Mouse (Mus musculus): ENCODE data around the gene Zfc3h1. TPM values are rescaled to one million over a fixed set of nuclear protein-coding genes. Genes with fewer than 3 reads are reported as not detected.

Gene Zfc3h1
- polyA plus RNA-seq, 1 experiment from 2014 or later = 20.3 TPM

GRCm38 (mm10) chr10:115467985-115468384 lies 83.2 kb downstream of the Zfc3h1 start:
- Histone ChIP-seq H3K36me3 (no peaks in the 10 kb centered on the region), H3K9me3 (no peaks in the 10 kb centered on the region), H3K4me3 (no peak overlapping the region), H3K4me2 (no peak overlapping the region), H3K4me1 (replicated peaks) (no peaks in the 10 kb centered on the region; the same call in 1 of the 2 replicates), H3K27me3 (0 out of 2 replicates have a peak, but pooled peaks cover 2% of the 10 kb centered on the region), H3K9ac (no peak overlapping the region), H3K27ac (no peak overlapping the region)
- ATAC-seq (ENCODE audit: low FRiP score) = no peak
- WGBS = 81% methylated on average over 8 of the region's 8 CpGs

- 35% methylated on average over 7 of the region's 7 CpGs for WGBS
- H3K36me3 ChIP-seq = no peaks in the 10 kb centered on the region
- H3K9me3 ChIP-seq = no peaks in the 10 kb centered on the region
- peak; percentile 33; the same call in 1 of the 2 replicates for ATAC-seq (ENCODE audit: low FRiP score)
- H3K9ac ChIP-seq = no peak overlapping the region
- no peaks in the 10 kb centered on the region; the same call in 1 of the 2 replicates for H3K4me1 ChIP-seq (replicated peaks)
- 0 out of 2 replicates have a peak, but pooled peaks cover 2% of the 10 kb centered on the region for H3K27me3 ChIP-seq
- peak overlapping the region; percentile 8; the same call in 1 of the 2 replicates for H3K27ac ChIP-seq
- H3K4me2 ChIP-seq = no peak overlapping the region
- no peak overlapping the region for H3K4me3 ChIP-seq
Measured at GRCm38 (mm10) chr10:115468632-115469031, 83.9 kb downstream of the Zfc3h1 start.

GRCm38 (mm10) chr10:115469040-115469439 lies 84.3 kb downstream of the Zfc3h1 start:
- no peaks in the 10 kb centered on the region for H3K36me3 ChIP-seq
- no peak overlapping the region for H3K4me2 ChIP-seq
- no peak overlapping the region for H3K4me3 ChIP-seq
- 0 out of 2 replicates have a peak, but pooled peaks cover 2% of the 10 kb centered on the region for H3K27me3 ChIP-seq
- peak overlapping the region; percentile 8; the same call in 1 of the 2 replicates for H3K27ac ChIP-seq
- H3K9me3 ChIP-seq = no peaks in the 10 kb centered on the region
- peak; percentile 93 for ATAC-seq (ENCODE audit: low FRiP score)
- H3K4me1 ChIP-seq (replicated peaks) = no peaks in the 10 kb centered on the region; the same call in 1 of the 2 replicates
- H3K9ac ChIP-seq = no peak overlapping the region
- WGBS = 8% methylated on average over 7 of the region's 7 CpGs

GRCm38 (mm10) chr10:115470621-115471334 lies 86.0 kb downstream of the Zfc3h1 start:
- 0 out of 2 replicates have a peak, but pooled peaks cover 2% of the 10 kb centered on the region for H3K27me3 ChIP-seq
- no peaks in the 10 kb centered on the region for H3K36me3 ChIP-seq
- H3K4me2 ChIP-seq = peak overlapping the region; percentile 48
- peak overlapping the region; percentile 71 for H3K27ac ChIP-seq
- 33% methylated on average over 17 of the region's 17 CpGs for WGBS
- peak overlapping the region; percentile 36; the same call in 1 of the 2 replicates for H3K9ac ChIP-seq
- peak overlapping the region; percentile 33 for H3K4me3 ChIP-seq
- no peaks in the 10 kb centered on the region for H3K9me3 ChIP-seq
- no peak for ATAC-seq (ENCODE audit: low FRiP score)
- no peaks in the 10 kb centered on the region; the same call in 1 of the 2 replicates for H3K4me1 ChIP-seq (replicated peaks)

- H3K9me3 ChIP-seq = no peaks in the 10 kb centered on the region
- no peak overlapping the region for H3K27ac ChIP-seq
- WGBS = 69% methylated on average over 6 of the region's 6 CpGs
- no peaks in the 10 kb centered on the region for H3K36me3 ChIP-seq
- 0 out of 2 replicates have a peak, but pooled peaks cover 6% of the 10 kb centered on the region for H3K27me3 ChIP-seq
- no peak overlapping the region for H3K4me3 ChIP-seq
- H3K4me2 ChIP-seq = no peak overlapping the region
- peaks cover 3% of the 10 kb centered on the region for H3K4me1 ChIP-seq (replicated peaks)
- no peak for ATAC-seq (ENCODE audit: low FRiP score)
- no peak overlapping the region for H3K9ac ChIP-seq
Measured at GRCm38 (mm10) chr10:115473213-115473961, 88.6 kb downstream of the Zfc3h1 start.

GRCm38 (mm10) chr10:115475000-115475550 lies 90.3 kb downstream of the Zfc3h1 start:
- H3K9me3 ChIP-seq = no peaks in the 10 kb centered on the region
- H3K9ac ChIP-seq = no peak overlapping the region
- no peak overlapping the region for H3K4me2 ChIP-seq
- H3K27me3 ChIP-seq = 0 out of 2 replicates have a peak, but pooled peaks cover 6% of the 10 kb centered on the region
- no peak overlapping the region for H3K27ac ChIP-seq
- no peak for ATAC-seq (ENCODE audit: low FRiP score)
- H3K4me1 ChIP-seq (replicated peaks) = peaks cover 16% of the 10 kb centered on the region
- no peaks in the 10 kb centered on the region for H3K36me3 ChIP-seq
- no peak overlapping the region for H3K4me3 ChIP-seq
- 43% methylated on average over 7 of the region's 7 CpGs for WGBS

GRCm38 (mm10) chr10:115476506-115476905 lies 91.7 kb downstream of the Zfc3h1 start:
- Histone ChIP-seq H3K27me3 (0 out of 2 replicates have a peak, but pooled peaks cover 6% of the 10 kb centered on the region), H3K36me3 (no peaks in the 10 kb centered on the region), H3K9ac (no peak overlapping the region), H3K27ac (no peak overlapping the region), H3K9me3 (no peaks in the 10 kb centered on the region), H3K4me1 (replicated peaks) (peaks cover 20% of the 10 kb centered on the region), H3K4me2 (no peak overlapping the region), H3K4me3 (no peak overlapping the region)
- 93% methylated on average over 9 of the region's 9 CpGs for WGBS
- ATAC-seq (ENCODE audit: low FRiP score) = no peak

- H3K4me1 ChIP-seq (replicated peaks) = peaks cover 20% of the 10 kb centered on the region
- H3K36me3 ChIP-seq = no peaks in the 10 kb centered on the region
- H3K4me2 ChIP-seq = peak overlapping the region; percentile 52
- peak overlapping the region; percentile 24 for H3K4me3 ChIP-seq
- H3K27ac ChIP-seq = peak overlapping the region; percentile 67
- H3K9ac ChIP-seq = peak overlapping the region; percentile 43; the same call in 1 of the 2 replicates
- 9% methylated on average over 19 of the region's 20 CpGs for WGBS
- no peaks in the 10 kb centered on the region for H3K9me3 ChIP-seq
- H3K27me3 ChIP-seq = 0 out of 2 replicates have a peak, but pooled peaks cover 3% of the 10 kb centered on the region
- peak; percentile 79 for ATAC-seq (ENCODE audit: low FRiP score)
Measured at GRCm38 (mm10) chr10:115478441-115479141, 93.8 kb downstream of the Zfc3h1 start.

Other genes with a start within 250 kb of the Zfc3h1 start
- 3.9 and 7.2 TPM in 2 replicates for gene Tph2, start 199.9 kb upstream of the Zfc3h1 start, polyA plus RNA-seq (2015; fragmentation: Nextera tagmentation; extraction: Ambion mirVana)
- 31.6 and 36.7 TPM in 2 replicates for gene Tbc1d15, start 133.5 kb upstream of the Zfc3h1 start, polyA plus RNA-seq (2015; fragmentation: Nextera tagmentation; extraction: Ambion mirVana)
- 7.8 and 8.4 TPM in 2 replicates for gene Rab21, start 69.4 kb upstream of the Zfc3h1 start, polyA plus RNA-seq (2015; fragmentation: Nextera tagmentation; extraction: Ambion mirVana)
- gene Tmem19, start 22.5 kb upstream of the Zfc3h1 start, polyA plus RNA-seq (2015; fragmentation: Nextera tagmentation; extraction: Ambion mirVana) = 38.9 and 39.4 TPM in 2 replicates
- 29.9 and 30.4 TPM in 2 replicates for gene Thap2, start 516 bp upstream of the Zfc3h1 start, polyA plus RNA-seq (2015; fragmentation: Nextera tagmentation; extraction: Ambion mirVana)
- 0.39 and 1.0 TPM in 2 replicates for gene A930009A15Rik, start 185.0 kb downstream of the Zfc3h1 start, polyA plus RNA-seq (2015; fragmentation: Nextera tagmentation; extraction: Ambion mirVana)
- 3.0 and 4.1 TPM in 2 replicates for gene Lgr5, start 202.8 kb downstream of the Zfc3h1 start, polyA plus RNA-seq (2015; fragmentation: Nextera tagmentation; extraction: Ambion mirVana)

Measured in hindbrain, embryonic 13.5 days (tissue).